In the genomic region with DNA sequence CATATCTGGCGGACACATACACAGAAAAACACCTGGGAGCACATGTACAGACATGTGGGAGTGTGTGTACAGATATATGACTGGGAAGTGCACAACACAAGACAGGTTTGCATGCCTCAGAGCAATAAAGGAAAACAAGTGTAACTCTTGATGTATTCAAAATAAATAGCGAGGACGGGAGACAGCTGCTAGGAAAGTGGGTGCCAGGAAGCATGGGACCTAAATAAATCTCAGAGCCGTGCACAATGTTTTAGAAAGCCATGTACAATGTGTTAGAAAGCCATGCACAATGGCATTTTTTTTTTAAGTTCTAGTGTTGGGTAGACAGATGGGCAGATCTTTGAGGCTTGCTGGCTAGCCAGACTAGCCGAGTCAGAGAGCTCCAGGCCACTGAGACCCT, we compare ENCODE assay signal across 16 mouse cellular contexts. TPM values are rescaled to one million over a fixed set of nuclear protein-coding genes. Genes with fewer than 3 reads are reported as not detected.
"Had no signal": no experiment of that assay in that cellular context is flagged by ENCODE, and none has a peak within 500 bp of the region (broad histone marks: within the 10 kb centered on the region; RNA-seq: fewer than 3 reads in every experiment).

No protein-coding gene starts in this region.

- ATAC-seq: intestine, embryonic 15.5 days; liver, postnatal 0 days; midbrain, embryonic 13.5 days; midbrain, embryonic 16.5 days had no signal

- DNase-seq: kidney, adult 11 months; kidney, adult 8-10 months; kidney, postnatal 14 days; kidney, postnatal 4 days; left cerebral cortex, postnatal 4 days; liver, postnatal 0 days; thymus, adult 2 months; thymus, postnatal 14 days; thymus, postnatal 4 days had no signal

RNA-seq across cellular contexts. Expression of gene S100b, which starts 35.4 kb away (rescaled TPM):
- total RNA-seq: monocyte, adult 5-6 weeks had no signal
- polyA plus RNA-seq: liver, embryonic 11.5 days; lung, embryonic 14.5 days; midbrain, embryonic 10.5 days had no signal
